Mouse (Mus musculus): ENCODE measurements around the gene Krtdap.
"Not testable (repeated sequence)": the region's sequence is repeated elsewhere in the genome, so short reads cannot be mapped to it uniquely, and the experiment has no call there.

Krtdap gene

DNA sequence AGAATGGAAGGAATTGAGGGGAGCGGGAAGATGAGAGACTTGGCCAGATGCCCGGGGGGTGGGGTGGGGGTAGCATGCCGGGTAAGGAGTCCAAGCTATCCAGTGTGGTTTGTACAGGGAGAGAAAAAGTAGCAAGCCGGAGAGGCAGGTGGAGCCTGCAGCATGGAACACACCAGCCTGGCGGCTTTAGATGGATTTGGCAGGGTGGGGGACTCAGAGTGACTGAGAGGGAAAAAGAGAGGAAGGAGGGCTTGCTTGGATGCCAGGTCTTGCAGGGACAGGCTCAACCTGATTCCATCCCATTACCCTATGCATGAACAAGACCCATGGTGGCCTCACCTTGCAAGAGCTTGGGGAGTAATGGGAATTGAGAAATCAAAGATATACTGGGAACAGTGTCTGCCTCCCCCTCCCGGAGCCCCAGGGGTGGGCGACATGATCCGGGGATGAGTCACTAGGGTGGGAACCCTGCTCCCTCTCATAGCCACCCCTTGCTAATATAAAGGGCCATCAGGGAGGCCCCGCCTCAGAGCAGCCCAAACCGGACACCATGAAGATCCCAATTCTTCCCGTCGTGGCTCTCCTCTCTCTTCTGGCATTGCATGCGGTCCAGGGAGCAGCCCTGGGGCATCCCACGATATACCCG lies at the start of gene Krtdap:
Gene Krtdap, plus strand, starts transcription at position 520 of the 646 bp plus-strand sequence.
- no peak for DNase-seq (ENCODE audit: low spot score in 2 of 2)

DNA sequence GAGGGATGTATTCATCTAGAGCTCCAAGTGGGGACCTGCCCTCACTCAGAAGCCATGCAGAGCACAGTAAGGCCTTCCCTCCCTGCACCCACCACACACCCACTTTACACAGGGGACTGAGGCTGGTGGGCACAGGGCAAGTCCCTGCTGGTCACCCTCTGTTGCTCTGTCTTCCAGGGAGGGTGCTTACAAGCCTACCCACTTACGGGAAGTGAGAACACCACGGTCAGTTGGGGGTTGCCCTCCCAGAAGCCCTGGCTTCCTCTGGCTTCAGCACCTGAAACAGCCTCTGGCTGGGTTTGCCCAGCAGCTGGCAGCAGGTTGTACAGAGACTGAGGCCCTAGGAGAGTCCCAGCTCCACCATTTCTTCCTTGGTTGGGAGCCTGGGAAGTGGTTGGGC lies 45.1 kb upstream of the Krtdap start:
- DNase-seq (ENCODE audit: low spot score in 2 of 2) = not testable (repeated sequence)

DNA sequence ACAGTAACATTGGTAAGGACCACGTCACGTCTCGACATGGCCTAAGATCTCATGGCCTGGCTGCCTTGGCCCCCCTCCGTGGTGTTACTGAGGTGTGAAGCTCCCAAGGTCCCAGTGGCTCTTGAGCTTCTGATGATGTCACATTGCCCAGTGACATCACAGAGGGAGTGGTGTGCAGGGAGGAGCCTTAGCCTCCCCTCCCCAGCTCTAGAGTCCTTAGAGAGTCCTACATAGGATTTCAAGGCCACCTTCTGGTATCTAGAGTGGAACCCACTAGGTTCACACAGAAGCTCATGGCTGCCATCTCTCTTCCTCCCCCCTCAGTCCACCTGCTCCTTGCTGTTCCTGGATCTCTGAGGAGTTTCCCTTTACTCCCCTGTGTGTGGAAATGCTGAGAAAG lies 44.1 kb upstream of the Krtdap start, which contains the start of gene Gapdhs:
Gene Gapdhs, minus strand, starts transcription at position 65 of the 400 bp plus-strand sequence.
- not testable (repeated sequence) for DNase-seq (ENCODE audit: low spot score in 2 of 2)

DNA sequence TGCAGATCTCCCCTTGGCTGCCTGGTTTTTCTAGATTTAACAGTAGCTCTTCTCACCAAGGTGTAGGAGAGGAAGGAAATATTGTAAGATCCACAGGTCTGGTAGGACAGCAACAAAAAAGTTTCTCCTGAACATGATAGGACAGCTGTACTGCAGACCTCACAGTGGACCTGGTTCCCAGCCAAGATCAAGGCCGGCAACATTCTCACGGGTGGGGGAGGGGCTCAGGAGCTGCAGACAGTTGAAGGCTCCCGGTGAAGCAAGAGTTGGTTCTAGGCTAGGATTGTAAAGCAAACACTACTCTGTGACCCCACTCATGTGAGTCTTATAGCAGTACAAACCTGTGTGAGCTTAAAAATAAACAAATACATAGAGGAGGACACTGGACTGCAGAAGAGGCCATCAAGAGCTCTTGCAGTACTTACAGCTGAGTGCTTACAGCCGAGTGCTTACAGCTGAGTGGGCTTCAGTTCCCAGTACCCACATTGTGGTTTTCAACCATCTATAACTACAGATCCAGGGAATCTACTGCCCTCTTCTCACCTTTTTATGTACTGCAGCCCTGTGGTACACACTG lies 43.6 kb upstream of the Krtdap start:
- no peak for DNase-seq (ENCODE audit: low spot score in 2 of 2)

DNA sequence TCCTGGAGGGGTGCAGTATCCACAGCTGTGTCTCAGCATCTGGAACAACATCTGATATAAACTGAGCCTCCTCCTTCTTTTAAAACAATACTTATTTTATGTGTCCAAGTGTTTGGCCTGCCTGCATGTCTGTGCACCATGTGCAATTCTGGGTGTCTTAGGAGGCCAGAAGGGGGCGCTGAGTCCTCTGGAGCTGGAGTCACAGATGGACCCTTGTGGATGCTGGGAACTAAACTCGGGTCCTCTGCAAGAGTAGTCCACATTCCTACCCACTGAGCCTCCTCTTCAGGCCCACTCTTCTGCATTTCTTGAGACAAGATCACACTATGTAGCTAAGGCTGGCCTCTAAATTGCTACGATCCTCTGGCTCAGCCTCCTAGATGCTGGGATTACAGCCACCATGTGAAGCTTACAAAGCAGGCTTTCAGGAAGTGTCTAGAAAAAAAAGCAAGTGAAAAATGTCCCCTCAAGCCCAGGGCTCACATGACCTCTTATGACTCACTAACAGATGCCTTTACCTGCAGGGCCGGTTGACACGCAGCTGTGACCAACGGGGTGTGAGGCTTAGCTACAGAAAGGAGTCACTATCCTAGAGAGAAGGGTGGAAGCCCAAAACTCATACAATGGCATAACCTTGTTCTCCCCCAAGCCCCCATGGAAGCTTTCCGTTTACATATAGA lies 40.0 kb upstream of the Krtdap start:
- DNase-seq (ENCODE audit: low spot score in 2 of 2) = no peak

DNA sequence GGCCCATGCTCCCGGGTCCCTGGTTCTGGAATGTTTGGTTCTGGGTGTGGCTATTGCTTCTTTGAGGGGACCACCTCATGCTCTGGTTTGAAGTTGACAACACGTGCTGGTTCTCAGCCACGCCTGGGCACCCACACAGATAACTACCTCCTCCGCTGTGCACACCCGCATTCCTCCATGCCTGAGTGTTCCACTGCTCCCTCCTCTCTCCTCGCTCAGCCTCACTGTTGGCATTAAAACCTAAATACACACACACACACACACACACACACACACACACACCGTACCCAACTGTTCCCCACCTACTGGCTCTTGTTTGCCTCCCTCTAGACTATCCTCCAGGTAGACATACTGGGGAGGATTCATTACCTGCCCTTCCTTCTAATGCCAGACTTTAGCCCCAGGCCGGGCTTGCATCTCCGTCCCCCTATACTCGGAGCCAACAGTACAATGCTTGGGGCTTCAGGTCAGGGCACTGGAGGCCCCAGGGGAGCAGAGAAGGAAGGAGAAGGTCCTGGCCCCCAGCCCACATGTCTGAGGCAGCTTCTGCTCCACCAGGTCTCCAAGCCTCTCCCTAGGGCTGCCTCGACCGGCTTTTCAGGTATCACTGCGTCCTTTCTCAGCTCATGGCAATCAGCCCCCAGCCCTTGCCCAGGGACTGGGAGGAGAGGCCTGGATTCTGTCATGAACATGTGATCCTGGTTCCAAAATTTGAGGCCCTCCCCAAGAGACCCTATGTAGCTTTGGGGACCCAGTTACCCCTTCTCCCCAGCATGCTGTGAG lies 37.7 kb upstream of the Krtdap start:
- DNase-seq (ENCODE audit: low spot score in 2 of 2) = no peak

DNA sequence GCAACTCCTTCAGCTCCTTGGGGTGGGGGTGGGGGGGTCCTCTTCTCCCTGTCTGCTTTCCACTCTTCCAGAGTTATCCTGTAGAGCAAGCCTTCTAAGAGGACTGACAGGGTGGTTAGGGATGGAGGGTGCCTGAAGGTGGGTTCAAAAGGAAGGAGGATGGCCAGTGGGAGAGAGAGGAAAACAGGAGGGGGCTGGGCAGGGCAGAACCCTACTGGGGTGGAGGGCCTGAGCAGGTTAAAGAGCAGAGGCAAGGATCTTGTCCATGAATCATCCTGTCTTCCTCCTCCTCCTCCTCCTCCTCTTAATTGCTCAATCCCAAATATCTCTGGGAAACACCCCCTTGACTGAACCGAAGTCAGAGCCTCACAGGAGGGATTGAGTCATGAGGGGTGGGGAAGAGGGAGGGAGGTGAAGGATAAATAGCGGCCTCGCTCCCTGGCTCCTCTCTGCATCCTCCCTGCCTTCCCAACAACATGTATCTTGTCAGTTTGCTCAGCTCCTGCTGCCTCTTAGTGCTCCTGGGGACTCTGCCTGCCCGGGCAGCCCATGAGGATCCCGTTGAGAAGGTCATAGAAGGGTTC lies 36.5 kb upstream of the Krtdap start, which contains the start of gene Sbsn:
Gene Sbsn, plus strand, starts transcription at position 386 of the 584 bp plus-strand sequence.
- DNase-seq (ENCODE audit: low spot score in 2 of 2) = no peak

DNA sequence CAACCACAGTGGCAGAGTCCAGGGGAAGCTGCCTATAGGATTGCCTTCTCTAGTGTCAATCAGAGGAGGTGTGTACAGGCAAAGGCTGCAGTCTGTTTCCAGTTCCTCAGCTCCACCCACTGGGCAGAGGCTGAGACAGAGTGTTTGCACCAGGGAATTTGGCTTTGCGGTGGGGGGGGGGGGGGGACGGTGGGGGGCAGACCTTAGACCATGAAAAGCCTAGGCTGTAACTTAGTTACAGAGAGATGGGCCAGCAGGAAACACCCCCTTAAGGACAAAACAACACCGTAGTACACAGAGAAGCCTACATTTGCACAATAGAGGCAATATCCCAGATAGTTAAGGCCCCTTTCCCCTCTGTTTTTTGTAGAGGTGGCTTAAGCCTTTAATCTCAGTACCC lies 30.7 kb upstream of the Krtdap start:
- no peak for DNase-seq (ENCODE audit: low spot score in 2 of 2)

DNA sequence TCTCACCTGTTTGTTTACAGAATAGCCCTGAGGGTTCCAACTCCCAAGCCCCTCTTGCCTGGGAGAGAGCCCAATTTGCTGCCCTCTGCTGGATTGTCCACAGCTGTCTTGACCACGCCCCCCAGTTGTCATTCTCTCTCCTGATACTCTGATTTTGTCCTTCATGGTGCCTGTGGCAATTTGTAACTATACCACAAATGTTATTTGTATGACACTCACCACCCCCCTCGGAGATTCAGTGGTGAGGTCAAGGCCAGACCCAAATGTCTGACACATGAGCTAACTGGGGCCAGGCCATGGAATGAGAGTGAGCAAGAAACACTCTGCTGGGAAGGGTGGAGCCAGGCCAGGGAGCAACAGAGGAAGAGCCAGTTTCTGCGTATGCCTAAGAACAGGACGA lies 28.8 kb upstream of the Krtdap start:
- DNase-seq (ENCODE audit: low spot score in 2 of 2) = no peak

DNA sequence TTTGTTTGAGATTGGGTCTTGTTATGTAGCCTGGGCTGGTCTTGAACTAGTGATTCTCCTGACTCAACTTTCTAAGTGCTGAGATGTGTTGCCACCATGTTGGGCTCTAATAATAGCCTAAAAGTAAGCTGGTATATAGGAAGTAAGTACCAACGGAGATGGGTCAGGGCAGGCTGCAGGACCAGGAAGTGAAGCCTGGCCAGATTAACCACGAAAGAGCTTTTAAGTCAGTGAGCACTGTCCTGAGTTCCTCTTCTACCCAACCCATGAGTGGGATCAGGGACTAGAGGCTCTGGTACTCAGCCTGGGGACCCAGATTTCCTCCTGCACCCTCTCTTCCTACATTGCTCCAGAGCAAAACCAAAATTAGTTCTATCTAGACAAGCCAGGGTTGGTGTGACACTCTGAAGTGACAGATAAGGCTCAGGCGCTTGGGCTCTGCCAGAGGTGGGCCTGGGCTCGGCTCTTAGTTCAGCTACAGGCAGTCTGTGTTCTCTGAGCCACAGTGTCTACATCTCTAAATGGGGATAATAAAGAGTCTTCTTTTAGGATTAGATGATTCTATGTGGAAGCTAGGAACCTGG lies 25.8 kb upstream of the Krtdap start:
- no peak for DNase-seq (ENCODE audit: low spot score in 2 of 2)

DNA sequence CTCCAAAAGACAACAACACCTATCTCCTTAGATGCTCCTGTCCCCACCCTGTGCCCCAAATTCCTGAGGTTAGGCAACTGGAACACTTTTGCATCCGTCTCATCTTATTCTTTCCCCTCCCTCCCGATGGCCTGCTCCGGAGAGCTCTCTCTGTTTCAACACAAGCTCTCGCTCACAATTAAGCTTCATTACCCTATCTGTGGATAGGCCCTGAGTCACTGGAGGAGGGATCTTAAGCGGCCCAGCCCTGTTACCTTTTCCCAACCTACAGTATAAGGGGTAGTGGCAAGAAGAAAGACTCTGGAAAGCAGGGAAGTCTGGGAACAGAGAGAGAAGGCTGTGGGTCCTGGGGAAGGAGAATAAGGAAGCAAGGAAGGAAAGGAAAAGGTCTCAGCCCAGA lies 24.2 kb upstream of the Krtdap start, which contains the start of gene Dmkn:
Gene Dmkn, plus strand, starts transcription at position 301 of the 400 bp plus-strand sequence.
- no peak for DNase-seq (ENCODE audit: low spot score in 2 of 2)

DNA sequence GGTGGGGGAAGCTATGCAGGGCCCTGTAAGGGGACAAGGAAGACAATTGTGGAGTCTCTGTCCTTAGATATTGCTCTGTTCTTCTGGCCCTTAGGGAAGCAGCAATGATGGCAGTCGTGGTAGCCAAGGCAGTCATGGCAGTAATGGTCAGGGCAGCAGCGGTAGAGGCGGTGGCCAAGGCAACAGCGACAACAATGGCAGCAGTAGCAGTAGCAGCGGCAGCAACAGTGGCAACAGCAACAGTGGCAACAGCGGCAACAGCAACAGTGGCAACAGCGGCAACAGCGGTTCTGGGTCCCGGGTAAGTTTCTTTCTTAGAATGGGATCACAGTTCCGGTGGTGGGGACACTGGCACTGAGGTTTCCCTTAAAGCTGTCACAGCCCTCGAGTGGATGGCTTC lies 22.5 kb upstream of the Krtdap start:
- no peak for DNase-seq (ENCODE audit: low spot score in 2 of 2)

DNA sequence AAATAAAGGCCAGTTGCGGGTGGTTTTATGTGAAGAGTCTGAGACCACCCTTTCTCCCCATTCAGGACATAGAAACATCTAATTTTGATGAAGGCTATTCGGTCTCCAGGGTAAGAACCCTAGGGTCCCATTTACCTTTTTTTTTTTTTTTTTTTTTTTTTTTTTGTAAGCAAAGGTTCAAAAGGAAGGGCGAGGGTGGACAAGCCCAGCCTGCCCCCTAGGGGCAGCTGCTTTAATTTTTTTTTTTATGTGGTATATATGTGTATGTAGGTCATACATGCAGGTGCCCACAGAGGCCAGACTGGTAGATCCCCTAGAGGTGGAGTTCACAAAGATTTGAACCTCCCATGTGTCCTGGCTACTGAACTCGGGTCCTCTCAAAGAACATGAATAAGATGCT lies 21.3 kb upstream of the Krtdap start:
- DNase-seq (ENCODE audit: low spot score in 2 of 2) = no peak

DNA sequence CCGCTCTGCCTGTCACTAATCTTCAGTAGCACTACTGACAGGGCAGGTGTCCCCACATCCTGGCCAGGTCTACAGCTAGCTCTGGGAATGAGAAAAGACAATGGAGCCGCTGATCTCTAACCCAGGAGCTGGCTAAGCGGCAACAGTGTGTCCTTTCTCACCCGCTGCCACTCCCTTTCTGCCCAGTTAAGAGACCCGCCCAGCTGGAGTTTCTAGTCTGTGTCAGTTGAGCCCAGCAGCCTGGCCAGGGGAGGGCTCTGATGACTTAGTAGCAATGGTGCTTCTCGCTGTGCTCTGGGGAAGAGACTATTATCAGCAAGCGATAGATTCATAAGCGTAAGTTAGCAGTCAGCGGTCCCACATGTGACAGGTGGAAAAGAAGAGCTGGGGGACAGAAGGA lies 18.5 kb upstream of the Krtdap start:
- DNase-seq (ENCODE audit: low spot score in 2 of 2) = no peak

DNA sequence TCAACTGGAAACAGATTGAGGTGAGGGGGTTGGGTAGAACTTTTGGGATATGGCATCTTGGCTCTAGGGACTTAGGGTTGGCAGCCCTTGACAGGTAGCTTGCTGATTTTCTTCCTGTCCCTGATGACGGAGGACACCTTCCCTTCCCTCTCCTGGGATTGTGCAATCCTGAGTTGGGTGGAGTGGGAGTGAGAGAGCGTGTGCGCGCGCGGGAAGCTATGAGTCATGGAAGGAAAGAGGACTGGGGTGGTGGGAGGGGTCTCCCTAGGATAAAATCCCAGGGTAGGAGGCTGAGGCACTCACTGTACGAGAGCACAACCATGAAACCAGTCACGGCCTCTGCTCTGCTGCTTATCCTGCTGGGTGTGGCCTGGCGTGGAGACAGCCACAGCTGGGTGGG lies 11.6 kb upstream of the Krtdap start:
- DNase-seq (ENCODE audit: low spot score in 2 of 2) = no peak

DNA sequence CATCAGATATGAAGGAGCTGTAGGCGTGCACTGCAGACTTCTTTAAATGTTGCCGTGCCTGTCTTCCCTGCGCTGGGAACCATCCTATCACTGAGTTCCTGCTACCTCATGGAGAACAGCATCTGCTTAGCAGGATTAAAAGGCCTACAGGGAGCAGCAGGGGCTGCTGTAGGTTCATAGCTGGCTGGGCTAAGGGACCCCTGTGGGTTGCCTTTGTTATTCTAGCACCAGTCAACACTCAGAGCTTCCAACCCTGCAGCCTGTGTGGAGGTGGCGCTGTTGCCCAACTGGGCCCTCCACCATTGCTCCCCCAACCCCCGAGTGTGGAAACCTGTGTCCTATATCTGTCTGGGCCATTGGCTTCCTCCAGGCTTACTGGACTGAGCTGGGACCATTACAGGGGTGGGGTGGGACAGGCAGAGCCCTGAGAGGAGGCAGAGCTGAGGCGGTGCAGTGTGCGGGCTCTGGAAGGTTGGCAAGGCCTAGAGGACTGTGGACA lies 10.6 kb upstream of the Krtdap start:
- DNase-seq (ENCODE audit: low spot score in 2 of 2) = no peak

DNA sequence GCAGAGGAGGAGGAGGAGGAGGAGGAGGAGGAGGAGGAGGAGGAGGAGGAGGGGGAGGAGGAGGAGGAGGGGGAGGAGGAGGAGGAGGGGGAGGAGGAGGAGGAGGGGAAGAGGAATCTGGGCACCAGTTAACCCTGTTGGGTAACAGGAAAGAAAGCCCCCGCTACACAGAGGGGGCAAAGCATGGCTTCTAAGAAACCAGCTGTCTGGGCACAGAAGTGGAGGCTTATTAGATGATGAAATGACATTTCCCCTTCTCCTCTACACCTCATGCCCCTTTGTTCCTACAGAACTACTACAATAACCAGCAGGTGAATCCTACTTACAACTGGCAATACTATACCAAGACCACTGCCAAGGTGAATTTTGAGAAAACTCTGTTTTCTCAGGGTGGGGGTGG lies 9.8 kb upstream of the Krtdap start:
- DNase-seq (ENCODE audit: low spot score in 2 of 2) = no peak

DNA sequence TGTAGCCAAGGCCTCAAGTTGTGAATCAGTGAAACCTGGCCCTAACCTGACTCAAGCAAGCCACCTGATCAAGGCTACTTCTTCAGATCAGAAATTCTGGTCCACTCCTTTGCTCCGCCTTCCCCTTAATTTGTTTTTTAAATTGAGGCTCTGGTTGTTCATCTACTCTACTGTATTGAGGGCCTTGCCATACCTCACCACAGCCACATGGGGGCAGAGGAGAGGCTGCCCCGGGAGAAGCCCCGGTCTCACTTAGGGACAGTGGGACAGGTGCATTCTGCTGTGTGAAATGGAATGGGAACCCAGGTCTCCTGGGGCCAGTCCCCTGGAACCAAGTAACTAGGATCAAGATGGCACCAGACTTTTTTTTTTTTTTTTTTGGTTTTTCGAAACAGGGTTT lies 5.9 kb upstream of the Krtdap start:
- no peak for DNase-seq (ENCODE audit: low spot score in 2 of 2)

DNA sequence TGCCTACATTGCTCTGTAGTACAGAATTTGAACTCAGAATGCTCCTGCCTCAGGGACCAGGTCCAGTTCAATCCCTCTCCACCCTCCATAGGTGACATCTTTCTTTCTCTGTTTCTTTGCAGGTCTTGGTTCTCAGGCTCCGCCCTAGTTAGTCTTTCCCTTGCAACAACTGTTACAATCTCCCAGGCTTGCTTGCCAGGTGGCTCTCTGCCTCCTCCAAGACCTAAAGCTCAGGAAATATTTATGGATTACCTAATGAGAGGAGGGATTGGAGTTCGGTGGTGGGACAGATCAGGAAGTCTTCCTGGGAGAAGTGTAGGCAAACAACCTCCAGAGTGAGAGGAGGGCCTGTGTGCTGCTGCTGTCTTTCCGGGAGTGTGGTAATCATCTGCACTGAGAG lies 5.0 kb upstream of the Krtdap start:
- no peak for DNase-seq (ENCODE audit: low spot score in 2 of 2)

DNA sequence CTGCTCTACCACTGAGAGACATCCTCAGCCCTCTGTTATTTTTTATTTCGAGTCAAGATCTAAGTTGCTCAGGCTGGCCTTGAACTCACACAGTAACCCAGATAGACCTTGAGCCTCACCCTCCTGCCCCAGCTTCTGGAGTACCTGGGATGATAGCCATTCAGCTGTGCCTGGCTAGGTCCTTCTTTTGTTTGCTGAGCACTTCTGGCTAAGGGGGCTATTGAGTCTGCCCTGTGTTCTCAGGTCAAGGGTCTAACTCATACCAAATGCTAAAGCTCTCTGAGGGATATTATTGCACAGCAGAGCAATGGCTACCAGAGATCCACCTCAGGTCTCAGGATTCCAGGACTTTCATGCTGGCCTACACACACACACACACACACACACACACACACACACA lies 2.5 kb upstream of the Krtdap start:
- no peak for DNase-seq (ENCODE audit: low spot score in 2 of 2)
